Mouse (Mus musculus) thymus, postnatal 25 days (tissue): Measurements from ENCODE around the gene C1qtnf6.

Source experiments
- DNase-seq: peaks from one replicate; pipeline ENCODE4 v3.0.0; 2022

The C1qtnf6 gene

GRCm38 (mm10) chr15:78530671-78531450, at the start of gene C1qtnf6:
C1qtnf6 (minus strand) TSS chr15:78531416.
- DNase-seq: no peak

GRCm38 (mm10) chr15:78576284-78576810, 45.1 kb upstream of the C1qtnf6 start:
- DNase-seq: no peak

GRCm38 (mm10) chr15:78572658-78573397, 41.6 kb upstream of the C1qtnf6 start, which contains the start of gene Rac2:
Rac2 (minus strand) TSS chr15:78572783.
- DNase-seq: peak; percentile 85

GRCm38 (mm10) chr15:78572270-78572600, 41.0 kb upstream of the C1qtnf6 start:
- no peak for DNase-seq

- peak; percentile 89 for DNase-seq
Measured at GRCm38 (mm10) chr15:78571554-78572269, 40.5 kb upstream of the C1qtnf6 start.

- DNase-seq: peak; percentile 64
Measured at GRCm38 (mm10) chr15:78570170-78570569, 39.0 kb upstream of the C1qtnf6 start.

GRCm38 (mm10) chr15:78567608-78568120, 36.4 kb upstream of the C1qtnf6 start:
- peak; percentile 19 for DNase-seq

GRCm38 (mm10) chr15:78564764-78565435, 33.7 kb upstream of the C1qtnf6 start:
- peak; percentile 28 for DNase-seq

- DNase-seq: peak; percentile 79
Measured at GRCm38 (mm10) chr15:78563937-78564336, 32.7 kb upstream of the C1qtnf6 start.

GRCm38 (mm10) chr15:78563344-78563743, 32.1 kb upstream of the C1qtnf6 start:
- DNase-seq: no peak

GRCm38 (mm10) chr15:78559141-78559979, 28.1 kb upstream of the C1qtnf6 start:
- DNase-seq: no peak

- DNase-seq: no peak
Measured at GRCm38 (mm10) chr15:78557693-78558535, 26.7 kb upstream of the C1qtnf6 start.

GRCm38 (mm10) chr15:78554545-78555313, 23.5 kb upstream of the C1qtnf6 start:
- DNase-seq: no peak

- DNase-seq: no peak
Measured at GRCm38 (mm10) chr15:78549189-78549734, 18.0 kb upstream of the C1qtnf6 start.

GRCm38 (mm10) chr15:78548711-78549110, 17.5 kb upstream of the C1qtnf6 start:
- no peak for DNase-seq

- no peak for DNase-seq
Measured at GRCm38 (mm10) chr15:78548336-78548665, 17.1 kb upstream of the C1qtnf6 start.

- peak; percentile 53 for DNase-seq
Measured at GRCm38 (mm10) chr15:78547415-78548335, 16.5 kb upstream of the C1qtnf6 start.

- no peak for DNase-seq
Measured at GRCm38 (mm10) chr15:78546060-78546459, 14.8 kb upstream of the C1qtnf6 start.
